Mouse (Mus musculus) ES-Bruce4 (cell line): ENCODE results near the gene Iars2.
"Not testable (repeated sequence)": the region's sequence is repeated elsewhere in the genome, so short reads cannot be mapped to it uniquely, and the experiment has no call there.

Experiments used
- EP300 ChIP-seq: IDR thresholded peaks from 2 replicates; pipeline ENCODE4 v1.6.1; 2011; ENCODE audit warnings: low read depth, low read length; ENCODE audit not compliant: insufficient read depth
- POLR2A ChIP-seq: IDR thresholded peaks from one replicate; pipeline ENCODE4 v1.8.1; 2011; ENCODE audit warnings: low read length; ENCODE audit not compliant: insufficient read depth

DNA sequence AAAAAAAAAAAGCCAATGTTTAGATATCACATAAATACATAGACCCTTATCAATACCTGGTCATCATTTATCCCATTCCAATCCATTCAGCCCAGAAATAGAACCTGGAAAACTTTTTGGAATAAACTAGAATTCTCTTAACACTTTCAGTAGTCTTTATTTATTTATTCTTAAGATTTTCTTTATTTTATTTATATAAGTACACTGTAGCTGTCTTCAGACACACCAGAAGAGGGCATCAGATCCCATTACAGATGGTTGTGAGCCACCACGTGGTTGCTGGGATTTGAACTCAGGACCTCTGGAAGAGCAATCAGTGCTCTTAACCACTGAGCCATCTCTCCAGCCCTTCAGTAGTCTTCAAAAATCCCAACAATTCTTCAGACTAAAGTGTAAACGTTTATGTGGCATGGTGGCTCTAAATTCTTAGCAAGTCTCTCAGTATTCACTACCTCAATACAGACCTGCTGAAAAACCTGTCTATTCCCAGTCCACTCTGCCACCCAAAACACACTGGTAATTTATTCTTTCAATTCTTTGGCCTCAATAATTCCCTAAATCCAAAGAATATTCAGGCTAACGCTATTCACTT, 1.3 kb downstream of the Iars2 start:
- not testable (repeated sequence) for TF ChIP-seq POLR2A, EP300
